Mouse (Mus musculus) urinary bladder, postnatal 10 days (tissue): ENCODE data around the gene Ccdc77.

Experiments
- DNase-seq: peaks from one replicate; pipeline ENCODE4 v3.0.0; 2022; ENCODE audit warnings: low spot score

Gene Ccdc77

DNA sequence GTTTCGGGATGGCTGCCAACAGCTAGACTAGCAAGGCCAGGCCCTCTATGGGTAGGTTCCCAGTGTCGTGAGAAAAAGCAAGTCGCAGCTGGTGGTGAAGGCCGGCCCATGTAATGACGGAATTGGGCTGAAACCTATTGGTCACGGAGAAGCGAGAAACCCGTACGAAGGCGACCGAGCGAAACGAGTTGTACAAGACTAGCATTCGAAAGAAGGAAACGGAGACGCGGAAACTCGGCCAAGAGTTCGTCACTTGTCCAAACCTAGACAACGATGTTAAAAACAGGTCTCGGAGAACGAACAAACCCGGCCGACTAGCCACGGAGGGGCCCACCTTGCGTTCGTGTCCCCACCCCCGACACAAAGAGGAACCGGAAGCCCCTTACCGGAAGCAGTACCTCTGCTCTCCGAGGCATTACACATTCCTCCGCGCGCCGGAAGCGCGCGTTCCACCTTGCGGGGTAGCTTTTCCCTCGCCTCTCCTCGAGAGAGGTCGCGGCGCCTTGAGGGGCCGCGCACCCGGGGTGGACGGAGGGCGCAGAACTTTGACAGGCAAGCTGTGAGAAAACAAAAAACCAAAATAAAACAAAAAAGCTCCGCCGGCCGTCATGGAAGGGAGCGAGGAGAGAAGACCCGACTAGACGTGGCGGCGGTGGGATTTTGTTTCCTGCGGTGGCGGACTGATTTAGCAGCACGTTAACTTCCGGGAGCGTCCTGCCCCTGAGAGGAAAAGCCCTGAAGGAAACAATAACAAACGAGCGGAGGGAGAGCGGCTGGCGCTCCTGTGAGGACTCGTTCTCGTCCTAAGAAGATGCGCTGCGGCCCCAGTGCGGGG lies at the start of gene Ccdc77, which contains the start of gene Kdm5a:
TSS of gene Ccdc77 (minus strand) at position 687 of the 835 bp plus-strand sequence.
TSS of gene Kdm5a (plus strand) at position 437 of the 835 bp plus-strand sequence.
- peak; percentile 66 for DNase-seq

DNA sequence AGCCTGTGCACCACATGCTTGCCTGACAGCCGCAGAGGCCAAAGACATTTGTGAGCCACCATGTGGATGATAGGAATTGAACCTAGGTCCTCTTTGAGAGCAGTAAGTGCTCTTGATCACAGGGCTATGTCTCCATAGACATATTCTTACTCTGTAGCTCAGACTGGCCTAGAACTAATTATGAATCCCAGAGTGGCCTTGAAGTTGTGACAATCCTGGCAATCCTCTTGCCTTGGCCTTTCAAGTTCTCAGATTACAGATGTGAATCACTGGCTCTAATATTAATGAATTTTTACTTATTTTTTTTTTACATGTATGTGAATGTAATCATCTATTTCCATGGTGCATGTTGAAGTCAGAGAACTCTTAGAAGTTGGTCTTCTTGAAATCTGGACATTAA lies 39.8 kb upstream of the Ccdc77 start:
- DNase-seq = no peak

DNA sequence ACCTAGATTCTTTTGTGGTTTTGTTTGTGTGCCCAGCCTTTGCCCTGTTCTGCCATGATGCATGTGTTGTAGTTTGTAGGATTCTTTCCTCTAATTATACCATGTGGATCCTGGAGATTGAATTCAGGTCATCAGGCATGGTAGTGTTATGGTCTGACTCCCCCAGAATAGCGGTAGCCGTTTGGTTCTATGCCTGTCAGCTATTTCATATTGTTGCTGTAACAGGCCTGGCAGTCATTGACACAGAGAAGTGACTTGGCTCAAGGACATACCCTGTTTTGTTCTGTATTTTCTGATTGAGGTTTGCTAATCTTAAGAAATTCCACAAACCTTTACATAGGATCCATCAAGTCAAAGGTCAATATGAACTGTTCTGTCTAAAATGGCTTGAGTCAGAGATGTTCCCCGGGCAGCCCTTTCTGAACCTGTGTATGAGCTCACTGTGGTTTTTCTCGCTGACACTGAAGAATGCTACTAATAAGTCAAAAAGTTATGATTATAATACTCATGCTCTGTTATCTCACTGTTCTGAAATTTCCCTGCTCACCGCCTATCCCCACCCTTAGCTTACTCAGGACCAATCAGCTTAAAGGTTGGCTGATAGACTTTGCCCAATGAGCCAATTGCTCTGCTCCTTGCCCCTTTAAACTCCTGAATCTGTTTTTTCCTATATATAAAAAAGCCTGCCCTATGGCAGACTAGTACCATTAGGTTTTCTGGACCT lies 31.6 kb upstream of the Ccdc77 start:
- DNase-seq = no peak

DNA sequence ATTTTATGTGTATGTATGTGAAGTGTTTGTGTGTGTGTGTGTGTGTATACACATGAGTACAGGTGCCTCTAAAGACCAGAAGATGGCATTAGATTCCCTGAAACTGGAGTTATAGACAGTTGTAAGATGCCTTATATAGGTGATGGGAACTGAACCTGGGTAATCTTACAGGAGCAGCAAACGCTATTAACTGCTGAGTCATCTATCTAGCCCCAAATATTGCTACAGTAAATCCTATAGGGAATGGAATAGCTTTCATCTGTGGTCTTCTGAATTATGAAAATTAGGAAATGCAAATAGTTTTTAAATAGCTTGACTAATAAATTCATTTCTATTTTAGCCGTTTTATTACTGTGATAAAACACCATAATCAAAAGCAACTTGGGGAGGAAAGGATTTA lies 28.6 kb upstream of the Ccdc77 start:
- no peak for DNase-seq

DNA sequence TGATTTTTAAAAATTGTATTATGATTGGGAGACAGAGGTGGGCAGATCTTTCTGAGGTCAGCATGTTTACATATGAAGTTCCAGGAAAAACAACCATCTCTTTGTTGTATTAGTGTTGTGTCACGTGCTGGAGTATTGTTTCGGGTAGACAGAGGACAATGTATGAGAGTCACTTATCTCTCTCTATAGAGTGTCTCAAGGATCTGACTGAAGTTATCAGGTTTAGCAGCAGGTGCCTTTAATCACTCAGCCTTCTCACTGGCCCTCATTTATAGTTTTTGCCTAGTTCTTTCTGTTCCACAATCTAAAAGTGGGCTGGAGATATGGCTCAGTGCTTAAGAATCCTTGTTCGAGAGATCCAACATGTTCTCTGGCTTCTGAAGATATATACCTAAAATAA lies 25.9 kb upstream of the Ccdc77 start:
- DNase-seq = no peak

DNA sequence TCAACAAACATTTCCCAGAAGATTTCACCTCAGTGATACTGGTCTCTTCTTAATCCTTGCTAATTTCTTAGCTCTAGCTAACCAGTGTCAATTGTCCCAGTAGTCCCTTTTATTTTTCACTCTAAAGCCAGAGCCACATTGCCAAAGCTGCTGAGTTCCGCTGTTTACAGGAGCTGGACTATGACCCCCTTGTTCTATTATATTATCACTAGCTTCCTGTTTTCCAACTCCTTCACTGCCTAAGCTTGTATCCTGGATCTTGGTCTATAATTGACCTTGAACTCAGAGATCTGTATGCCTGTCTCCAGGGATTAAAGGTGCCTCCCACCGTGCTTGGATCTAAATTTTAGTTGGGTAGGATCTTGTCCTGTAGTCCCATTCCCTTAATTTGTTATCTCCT lies 12.6 kb upstream of the Ccdc77 start:
- no peak for DNase-seq

DNA sequence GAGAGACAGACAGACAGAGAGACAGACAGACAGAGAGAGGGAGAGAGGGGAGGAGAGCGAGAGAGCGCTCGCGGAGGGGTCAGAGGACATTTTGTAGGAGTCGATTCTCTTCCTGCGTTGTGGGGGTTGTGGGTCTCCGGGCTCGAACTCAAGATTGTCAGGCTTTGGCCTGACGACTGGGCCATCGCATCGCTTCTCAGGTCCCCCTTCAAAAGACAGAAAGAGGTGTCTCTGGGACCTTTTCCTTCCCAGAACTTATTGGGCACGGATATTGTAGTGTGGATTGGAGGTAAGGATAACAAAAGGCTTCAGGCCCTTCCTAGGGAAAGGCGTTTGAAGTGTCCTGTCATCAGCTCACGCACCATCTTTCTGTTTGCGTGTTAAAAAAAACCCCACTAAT lies 877 bp upstream of the Ccdc77 start:
- no peak for DNase-seq

DNA sequence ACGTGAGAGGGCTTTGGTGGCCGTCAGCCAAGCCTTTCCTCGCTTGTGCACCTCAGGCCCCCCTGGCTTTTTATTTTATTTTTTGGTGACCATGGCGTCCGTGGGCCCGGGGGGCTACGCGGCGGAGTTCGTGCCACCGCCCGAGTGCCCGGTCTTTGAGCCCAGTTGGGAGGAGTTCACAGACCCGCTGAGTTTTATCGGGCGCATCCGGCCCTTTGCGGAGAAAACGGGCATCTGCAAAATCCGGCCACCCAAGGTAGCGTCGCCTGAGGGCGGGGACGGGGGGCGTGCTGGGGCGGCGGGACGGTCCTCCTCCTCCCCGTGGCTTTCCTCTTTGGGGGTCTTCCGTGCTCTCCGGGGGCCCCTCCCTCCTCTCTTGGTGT lies 340 bp upstream of the Ccdc77 start:
- DNase-seq = no peak

DNA sequence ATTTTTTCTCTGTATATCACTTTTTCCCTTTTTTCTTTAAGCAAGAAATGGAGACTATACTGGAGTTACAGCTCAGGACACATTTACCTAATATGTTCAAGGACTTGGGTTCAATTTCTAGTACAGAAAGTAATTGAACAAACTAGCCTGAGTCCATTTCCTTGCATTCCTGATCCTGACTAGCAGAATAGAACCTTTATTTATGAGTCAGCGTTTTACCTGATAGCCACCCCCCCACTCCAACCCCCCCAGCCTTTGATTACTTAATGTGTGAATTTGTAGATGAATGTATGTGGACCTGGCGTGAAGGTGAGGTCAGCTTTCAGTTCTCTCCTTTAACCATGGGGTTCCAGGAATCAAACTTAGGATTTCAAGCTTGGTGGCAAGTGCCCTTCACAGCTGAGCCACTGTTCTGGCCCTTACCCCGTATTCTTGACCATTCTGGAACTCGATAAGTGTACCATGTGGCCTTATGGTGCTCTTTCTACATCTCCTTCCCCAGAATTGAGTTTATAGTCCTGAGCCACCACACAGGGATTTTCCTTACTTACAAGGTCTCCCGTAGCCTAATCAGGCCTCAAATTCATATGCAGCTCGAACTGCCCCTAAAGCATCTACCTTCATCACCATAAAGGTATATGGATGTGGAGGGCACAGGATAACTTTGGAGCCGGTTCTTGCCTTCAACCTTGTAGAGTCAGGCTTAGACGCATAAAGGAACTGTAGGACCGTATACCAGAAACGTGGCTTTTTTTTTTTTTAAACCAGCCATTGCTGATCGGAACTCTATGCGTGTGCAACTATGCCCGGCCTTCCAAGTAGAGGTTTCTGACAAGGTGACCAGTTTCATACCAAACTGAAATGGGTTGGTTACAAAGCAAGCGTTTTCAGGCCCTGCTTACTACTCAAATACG lies 1.1 kb downstream of the Ccdc77 start:
- no peak for DNase-seq

DNA sequence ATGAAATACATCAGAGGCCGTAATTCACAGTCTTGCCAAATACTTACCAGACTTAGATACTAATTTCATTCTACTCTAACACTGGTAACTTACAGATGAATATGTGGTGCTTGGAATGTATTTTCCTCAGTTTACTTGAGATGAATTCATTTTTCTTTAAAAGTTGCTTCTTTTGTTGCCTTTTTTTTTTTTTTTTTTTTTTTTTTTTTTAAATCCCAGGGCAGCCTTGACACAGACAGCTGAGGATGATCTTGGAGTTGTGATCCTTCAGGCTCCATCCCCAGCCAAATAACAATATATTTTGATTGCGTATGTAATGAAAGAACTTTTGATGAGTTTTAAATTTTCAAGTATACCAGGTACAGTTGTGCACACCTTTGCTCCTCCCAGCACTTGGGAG lies 2.0 kb downstream of the Ccdc77 start:
- DNase-seq = no peak

DNA sequence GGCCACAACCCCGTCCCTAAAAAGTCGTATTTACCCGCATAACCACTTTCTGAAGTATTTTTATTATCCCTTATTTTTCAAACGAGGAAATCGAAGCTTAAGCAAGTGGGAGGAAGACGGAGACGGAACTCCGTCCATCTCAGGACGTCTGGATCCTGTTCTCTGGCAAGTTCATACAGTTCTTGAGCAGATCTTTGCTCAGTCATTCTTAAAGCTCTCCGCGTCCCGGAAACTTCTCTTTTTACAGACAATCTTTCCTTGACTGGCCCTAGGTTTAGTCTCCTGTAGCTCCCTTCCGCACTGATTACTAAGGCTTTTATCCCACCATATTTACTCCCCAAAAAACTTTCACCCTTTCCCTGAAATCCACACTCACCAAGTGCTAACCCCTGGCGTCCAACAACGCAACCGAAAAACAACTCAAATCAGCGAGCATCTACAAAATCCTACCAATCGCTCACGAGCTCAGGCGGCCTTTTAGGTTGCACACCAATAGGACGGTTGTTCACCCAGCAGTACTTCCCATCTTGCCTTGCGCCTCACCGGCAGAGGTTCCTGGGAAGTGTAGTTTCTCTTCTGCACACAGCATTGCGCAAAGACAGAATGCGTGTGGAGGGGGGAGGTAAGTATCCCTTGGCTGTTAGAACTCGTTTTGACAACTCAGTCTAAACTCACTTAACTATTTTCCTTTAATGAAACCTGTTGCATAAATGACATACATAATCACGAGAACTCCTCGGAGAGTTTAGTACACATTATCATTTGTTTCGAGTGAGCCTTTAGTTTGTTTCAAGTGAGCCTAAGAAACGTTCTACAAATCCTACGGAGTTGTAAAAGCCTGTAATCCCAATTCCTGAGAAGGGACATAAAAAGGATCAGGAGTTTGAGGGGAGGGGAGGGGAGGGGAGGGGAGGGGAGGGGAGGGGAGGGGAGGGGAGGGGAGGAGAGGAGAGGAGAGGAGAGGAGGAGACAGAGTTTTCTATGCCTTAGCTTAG lies 6.9 kb downstream of the Ccdc77 start:
- DNase-seq = peak; percentile 32

DNA sequence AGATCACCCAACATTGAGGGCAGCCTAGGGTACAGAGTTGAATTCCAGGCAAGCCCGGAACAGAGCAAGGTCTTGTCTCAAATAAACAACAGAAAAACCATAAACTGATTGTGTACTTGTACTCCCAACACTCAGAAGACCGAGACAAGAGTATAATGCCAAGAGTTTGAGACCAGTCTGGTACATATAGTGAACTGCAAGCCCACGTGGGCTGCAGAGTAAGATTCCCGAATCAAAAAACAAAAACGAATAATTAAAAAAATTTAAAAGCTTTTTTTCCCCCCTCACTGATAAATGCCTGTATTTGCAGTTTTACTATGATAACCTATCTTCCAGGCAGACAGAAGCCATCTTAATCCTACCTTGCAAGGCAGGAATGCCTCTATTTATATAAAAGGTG lies 7.7 kb downstream of the Ccdc77 start:
- no peak for DNase-seq

DNA sequence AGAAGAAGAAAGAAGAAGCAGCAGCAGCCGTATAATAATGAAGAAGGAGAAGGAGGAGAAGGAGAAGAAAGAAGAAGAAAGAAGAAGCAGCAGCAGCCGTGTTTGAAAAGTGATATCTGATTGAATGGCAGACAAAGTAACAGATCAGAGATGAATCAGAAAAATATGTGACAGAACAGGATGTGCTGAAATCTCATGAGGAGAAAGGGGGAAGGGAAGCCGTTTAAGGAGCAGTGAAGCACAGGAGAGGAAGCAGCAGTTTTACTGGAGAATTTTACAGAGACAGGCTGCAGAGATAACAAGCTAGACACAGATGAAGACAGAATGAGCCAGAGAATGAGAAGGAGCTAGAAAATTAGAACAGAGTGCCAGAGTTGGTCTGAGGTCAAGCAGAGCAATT lies 15.2 kb downstream of the Ccdc77 start:
- no peak for DNase-seq

DNA sequence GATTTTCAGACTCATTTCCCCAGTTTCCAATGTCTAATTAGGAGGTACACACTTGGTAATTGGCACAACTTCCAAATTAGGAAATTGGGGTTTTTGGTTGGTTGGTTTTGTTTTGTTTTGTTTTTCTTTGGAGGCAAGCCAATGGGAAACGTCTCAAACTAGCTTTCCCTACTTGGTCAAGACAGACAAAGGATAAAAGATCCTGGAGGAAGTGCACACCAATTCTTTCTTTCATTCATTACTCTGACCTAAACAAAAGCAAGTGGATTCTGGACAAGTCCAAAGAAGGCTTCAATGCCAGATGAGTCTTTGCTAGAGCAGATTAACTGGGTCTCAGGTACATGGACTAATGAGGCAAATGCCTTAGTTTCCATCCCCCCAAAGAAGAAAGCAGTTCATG lies 20.2 kb downstream of the Ccdc77 start:
- no peak for DNase-seq

DNA sequence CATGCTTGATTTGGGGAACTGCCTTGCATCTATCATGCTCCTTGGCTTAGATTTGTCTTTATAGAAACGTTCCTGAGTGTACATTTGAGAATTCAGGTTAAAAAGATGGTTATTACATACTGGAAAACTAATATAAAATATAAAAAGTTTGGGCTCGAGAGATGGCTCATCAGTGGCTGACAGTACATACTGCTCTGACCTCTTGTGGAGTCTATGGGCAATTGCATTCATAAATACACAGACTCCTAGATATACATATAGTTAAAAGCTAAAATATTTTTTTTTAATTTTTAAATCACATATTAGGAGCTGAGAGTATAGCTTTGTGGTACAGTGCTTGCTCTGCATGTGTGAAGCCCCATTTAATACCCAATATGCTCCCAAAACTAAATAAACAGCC lies 31.8 kb downstream of the Ccdc77 start:
- no peak for DNase-seq

DNA sequence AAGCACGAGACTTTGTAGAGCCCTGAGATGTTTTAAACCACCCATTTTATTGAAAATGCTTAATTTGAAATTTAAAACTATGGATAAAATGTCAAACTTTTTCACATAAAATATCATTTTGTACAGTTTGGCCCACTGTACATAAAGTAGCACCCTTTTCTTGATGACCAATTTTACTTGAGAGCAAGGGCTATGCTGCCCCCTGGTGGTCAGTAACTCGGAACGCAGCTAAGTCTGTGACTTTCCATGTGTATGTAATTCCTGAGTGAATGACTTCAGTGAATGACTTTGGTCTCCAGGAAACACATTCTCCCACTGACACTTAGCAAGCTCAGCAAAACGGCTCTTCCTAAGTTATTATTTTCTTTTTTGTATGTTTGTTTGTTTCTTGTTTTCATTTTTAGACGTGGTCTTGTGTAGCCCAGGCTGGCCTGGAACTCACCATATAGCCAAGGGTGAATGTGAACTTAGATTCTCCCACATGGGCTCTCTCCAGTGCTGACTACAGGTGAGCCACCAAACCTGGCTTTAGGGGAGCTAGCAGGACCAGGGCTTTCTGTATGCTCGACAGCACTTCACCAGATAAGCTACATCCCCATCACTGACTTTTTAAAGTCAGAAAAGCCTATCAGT lies 39.8 kb downstream of the Ccdc77 start:
- no peak for DNase-seq

DNA sequence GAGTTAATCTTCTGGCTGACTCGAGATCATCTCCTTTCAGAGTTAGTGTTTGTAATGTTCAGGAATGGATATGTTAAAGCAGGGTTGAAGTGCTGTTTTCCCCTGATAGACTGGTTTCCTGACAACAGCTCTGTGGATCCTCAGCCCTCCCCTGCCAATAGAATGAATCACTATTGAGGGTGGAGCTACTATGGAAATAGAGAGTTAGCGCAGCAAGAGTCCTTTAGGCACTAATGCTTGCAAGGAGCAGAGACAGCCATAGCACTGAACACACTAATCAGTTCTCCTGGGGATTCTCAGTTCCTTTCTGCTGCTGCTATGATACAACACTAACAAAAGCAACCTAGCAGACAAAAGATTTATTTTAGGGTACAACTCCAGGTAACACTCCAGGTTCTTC lies 43.8 kb downstream of the Ccdc77 start:
- no peak for DNase-seq

DNA sequence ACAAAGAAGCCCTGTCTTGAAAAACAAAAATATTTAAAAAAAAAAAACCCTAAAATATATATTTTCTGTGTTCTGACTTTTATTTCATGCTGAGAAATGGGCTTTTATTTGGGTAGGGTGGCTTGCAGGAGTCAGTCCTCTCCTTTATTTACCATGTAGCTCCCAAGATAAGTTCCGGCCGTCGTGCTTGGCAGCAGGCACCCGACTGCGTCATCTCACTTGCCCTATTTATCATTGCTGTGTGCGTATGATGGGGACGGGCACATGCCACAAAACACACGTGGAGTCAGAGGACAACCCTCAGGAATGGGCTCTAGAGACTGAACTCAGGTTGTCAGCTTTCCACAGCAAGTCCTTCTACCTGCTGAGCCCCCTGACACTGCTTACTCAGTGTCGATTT lies 45.0 kb downstream of the Ccdc77 start:
- DNase-seq = no peak

DNA sequence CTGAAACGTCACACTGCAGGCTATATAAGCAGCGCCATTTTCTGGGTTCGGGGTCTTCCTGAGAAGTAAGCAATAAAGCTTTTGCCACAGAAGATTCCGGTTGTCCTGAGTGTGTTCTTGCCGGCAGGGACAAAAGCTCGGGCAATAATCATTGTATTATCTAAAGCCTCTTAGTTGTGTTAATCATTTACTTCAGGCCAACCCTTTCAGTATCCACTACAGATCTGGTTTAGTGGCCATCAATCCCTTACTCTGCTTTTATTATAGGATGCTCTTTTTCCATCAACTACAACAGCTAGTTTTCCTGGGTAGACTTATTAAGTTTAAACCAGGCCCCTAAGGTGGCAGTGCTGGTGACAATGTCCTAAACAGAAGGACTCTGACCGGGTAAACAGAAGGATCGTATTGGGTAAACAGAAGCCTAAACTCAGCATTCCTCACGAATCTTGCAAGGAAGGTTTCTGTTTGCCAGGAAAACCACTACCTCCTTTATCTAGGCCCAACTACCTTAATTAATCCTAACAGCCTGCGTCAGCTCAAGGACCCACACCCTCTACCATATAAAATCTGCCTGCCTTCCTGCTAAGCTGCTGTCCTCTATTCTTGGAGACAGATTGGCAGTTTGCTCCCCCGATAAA lies 45.8 kb downstream of the Ccdc77 start:
- no peak for DNase-seq

DNA sequence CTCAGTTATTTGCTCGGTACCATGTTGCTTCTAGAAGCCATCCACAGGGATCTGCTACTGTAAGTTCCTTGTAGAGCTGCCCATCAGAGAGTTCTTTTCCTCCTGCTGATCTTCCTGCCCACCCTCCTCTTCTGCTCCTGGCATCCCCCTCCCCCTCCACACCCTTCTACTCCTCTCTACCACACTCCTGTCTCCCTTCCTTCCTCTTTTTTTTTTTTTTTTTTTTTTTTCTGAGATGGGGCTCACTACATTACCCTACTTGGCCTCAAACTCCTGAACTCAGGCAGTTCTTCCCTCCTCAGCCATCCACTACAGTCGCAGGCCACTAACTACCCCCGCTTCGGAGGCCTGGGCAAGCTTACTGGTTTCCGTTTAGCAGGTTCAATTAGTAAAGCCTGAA lies 51.7 kb downstream of the Ccdc77 start:
- DNase-seq = no peak
